Mouse (Mus musculus) adrenal gland, postnatal 4 days (tissue): ENCODE data around the gene Fkbp4. TPM values are rescaled to one million over a fixed set of nuclear protein-coding genes. Genes with fewer than 3 reads are reported as not detected.
A peak's percentile ranks its signal among the peaks of the same experiment; 100 is the strongest.

Experiments
- DNase-seq, 2 experiments: peaks; one replicate each; pipeline ENCODE4 v3.0.0; 2021 to 2022; ENCODE audit warnings: low spot score in 2 of 2, mixed read lengths in 2 of 2
- long read RNA-seq, 2 experiments: library from polyadenylated mRNA; stranded (forward); transcript quantifications; one replicate each; pipeline ENCODE4 v2.0.0; 2021
- total RNA-seq, 2 experiments: library from RNA; stranded (reverse); gene quantifications; 2 replicates each; pipeline ENCODE4 v1.2.3; 2021

The Fkbp4 gene
- total RNA-seq, result 100 to 1,000 TPM; 190 to 194 TPM
- long read RNA-seq, experiment 1, transcript Fkbp4-201 (10 exons, 2,217 nt), result major isoform, 294 of 349 reads
- long read RNA-seq, experiment 1, partial matches to known transcripts, result 40 of 349 reads
- long read RNA-seq, experiment 1, other reads (novel, unspliced or antisense), result 15 of 349 reads
- long read RNA-seq, experiment 2, transcript Fkbp4-201 (10 exons, 2,217 nt), result major isoform, 526 of 554 reads
- long read RNA-seq, experiment 2, partial matches to known transcripts, result 5 of 554 reads
- long read RNA-seq, experiment 2, other reads (novel, unspliced or antisense), result 22 of 554 reads

- peak; percentile 83 to 93 for DNase-seq
Observed at GRCm38 (mm10) chr6:128438317-128438870, at the start of gene Fkbp4. Fkbp4 (minus strand) TSS chr6:128438677.

GRCm38 (mm10) chr6:128487736-128488135, 49.3 kb upstream of the Fkbp4 start:
- no peak for DNase-seq

- DNase-seq, result peak; percentile 96 to 98
Observed at GRCm38 (mm10) chr6:128479463-128480454, 41.3 kb upstream of the Fkbp4 start.

GRCm38 (mm10) chr6:128477495-128477894, 39.0 kb upstream of the Fkbp4 start:
- DNase-seq, result no peak

GRCm38 (mm10) chr6:128474112-128474511, 35.6 kb upstream of the Fkbp4 start:
- DNase-seq, result no peak

- peak; percentile 31 to 41 for DNase-seq
Observed at GRCm38 (mm10) chr6:128469451-128469850, 31.0 kb upstream of the Fkbp4 start.

- DNase-seq, result peak in 1 of 2 experiments; percentile 36
Observed at GRCm38 (mm10) chr6:128467298-128467697, 28.8 kb upstream of the Fkbp4 start.

- DNase-seq, result no peak
Observed at GRCm38 (mm10) chr6:128466563-128466962, 28.1 kb upstream of the Fkbp4 start.

GRCm38 (mm10) chr6:128466043-128466442, 27.6 kb upstream of the Fkbp4 start:
- DNase-seq, result no peak

- no peak for DNase-seq
Observed at GRCm38 (mm10) chr6:128464996-128465395, 26.5 kb upstream of the Fkbp4 start.

GRCm38 (mm10) chr6:128461606-128462005, 23.1 kb upstream of the Fkbp4 start:
- no peak for DNase-seq

GRCm38 (mm10) chr6:128460729-128461503, 22.4 kb upstream of the Fkbp4 start:
- DNase-seq, result no peak

- no peak for DNase-seq
Observed at GRCm38 (mm10) chr6:128460321-128460720, 21.8 kb upstream of the Fkbp4 start.

- DNase-seq, result no peak
Observed at GRCm38 (mm10) chr6:128457186-128457585, 18.7 kb upstream of the Fkbp4 start.

- DNase-seq, result no peak
Observed at GRCm38 (mm10) chr6:128455835-128456605, 17.5 kb upstream of the Fkbp4 start.

- no peak for DNase-seq
Observed at GRCm38 (mm10) chr6:128447063-128447462, 8.6 kb upstream of the Fkbp4 start.

- no peak for DNase-seq
Observed at GRCm38 (mm10) chr6:128445761-128446535, 7.5 kb upstream of the Fkbp4 start.

- no peak for DNase-seq
Observed at GRCm38 (mm10) chr6:128440238-128440637, 1.8 kb upstream of the Fkbp4 start.

GRCm38 (mm10) chr6:128438871-128439341, 429 bp upstream of the Fkbp4 start:
- DNase-seq, result no peak
